Mouse (Mus musculus) adrenal gland, adult 2 months (tissue): ENCODE measurements at regions not wholly inside any gene's neighbourhood (a gene's known extent, or its start where the extent isn't known, plus 50 kb on each side); places are given as distances from the start of the nearest gene placed in this dataset.
A peak's percentile ranks its signal among the peaks of the same experiment; 100 is the strongest.
"Not testable (repeated sequence)": the region's sequence is repeated elsewhere in the genome, so short reads cannot be mapped to it uniquely, and the experiment has no call there.

Experiments
- DNase-seq: peaks from one replicate; pipeline ENCODE4 v3.0.0; 2021

DNA sequence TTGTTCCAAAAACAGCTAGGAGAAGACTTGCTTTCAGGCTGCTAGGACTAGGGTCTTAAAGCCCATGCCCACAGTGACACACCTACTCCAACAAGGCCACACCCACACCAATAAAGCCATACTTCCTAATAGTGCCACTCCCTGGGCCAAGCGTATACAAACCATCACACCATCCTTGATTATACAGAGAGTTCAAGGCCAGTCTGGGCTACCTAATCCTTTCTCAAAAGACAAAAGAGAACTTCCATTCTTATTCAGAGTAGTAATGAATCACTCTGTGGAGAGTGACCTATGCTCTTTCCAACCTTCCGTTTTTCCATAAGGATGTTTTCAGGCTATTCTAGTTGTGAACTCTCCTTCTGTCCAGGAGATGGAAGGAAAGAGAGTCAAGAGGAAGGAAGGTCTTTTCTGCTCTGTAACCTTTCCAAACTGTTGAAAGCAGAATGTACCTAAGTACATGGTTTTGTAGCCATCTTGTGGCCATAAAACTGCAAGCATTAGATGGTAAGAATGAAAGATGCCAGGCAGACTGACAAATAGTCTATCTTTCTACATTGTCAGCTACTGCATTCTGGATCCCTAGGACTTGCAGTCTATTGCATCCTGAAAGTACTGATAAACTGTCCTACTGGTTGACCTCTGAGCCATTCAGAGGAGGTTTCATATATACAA lies 145.8 kb upstream of the Mon1b start:
- no peak for DNase-seq

DNA sequence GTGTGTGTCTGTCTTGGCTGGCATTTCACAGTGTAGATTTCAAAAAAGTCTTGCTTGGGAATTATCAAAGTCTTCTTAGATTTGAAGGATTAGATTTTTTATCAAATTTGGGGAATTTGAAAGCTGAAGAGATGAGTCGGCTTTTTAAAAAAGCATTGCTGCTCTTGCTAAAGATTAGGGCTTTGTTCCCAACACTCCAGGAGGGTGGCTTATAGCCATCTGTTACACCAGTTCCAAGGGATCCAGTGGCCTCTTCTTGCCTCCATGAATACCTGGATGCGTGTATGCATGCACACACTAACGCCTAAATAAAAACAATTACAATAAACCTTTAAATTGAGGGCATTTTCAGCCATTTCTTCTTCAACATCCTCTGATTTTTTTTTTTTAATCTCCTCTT lies 144.5 kb upstream of the Mon1b start:
- no peak for DNase-seq

DNA sequence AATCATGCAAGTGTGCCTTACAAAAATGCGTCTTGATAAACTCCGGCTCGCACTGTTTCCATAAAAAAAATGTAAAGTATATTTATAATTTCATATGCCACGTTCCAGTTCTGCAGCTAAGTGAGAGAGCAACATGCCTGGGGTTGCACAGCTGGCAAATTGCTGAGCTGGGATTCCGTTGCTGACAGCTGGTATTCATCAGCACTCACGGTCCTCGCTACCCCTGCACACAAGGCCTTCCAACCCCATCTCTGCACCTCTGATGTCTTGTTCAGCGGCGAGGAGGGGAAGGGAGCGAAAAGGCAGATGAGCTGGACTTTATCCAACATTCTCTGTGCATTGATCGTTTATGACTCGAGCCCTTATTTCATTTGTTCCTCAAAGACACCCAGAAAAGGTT lies 138.5 kb upstream of the Mon1b start:
- no peak for DNase-seq

- no peak for DNase-seq
Measured at GRCm38 (mm10) chr8:113502671-113503070, 132.7 kb upstream of the Mon1b start.

DNA sequence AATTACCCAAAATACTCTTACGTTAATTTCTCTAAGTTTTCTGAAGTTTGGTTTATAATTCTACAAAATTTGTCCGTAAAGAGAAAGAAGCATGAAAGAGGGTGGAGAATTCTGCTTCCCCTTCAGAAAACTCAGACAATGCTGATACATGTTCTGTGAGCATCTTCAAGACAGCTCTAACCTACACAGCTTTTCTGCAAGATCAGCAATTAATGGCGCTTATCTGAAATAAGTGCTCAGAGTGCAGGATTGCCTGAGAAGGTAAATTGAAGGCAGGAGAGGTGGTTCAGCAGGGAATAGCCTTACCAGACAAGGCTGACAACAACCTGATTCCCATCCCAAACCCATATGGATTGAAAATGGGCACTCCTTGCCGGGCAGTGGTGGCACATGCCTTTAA lies 122.5 kb upstream of the Mon1b start:
- no peak for DNase-seq

GRCm38 (mm10) chr8:113513886-113514730 lies 121.3 kb upstream of the Mon1b start:
- peak; percentile 2 for DNase-seq

DNA sequence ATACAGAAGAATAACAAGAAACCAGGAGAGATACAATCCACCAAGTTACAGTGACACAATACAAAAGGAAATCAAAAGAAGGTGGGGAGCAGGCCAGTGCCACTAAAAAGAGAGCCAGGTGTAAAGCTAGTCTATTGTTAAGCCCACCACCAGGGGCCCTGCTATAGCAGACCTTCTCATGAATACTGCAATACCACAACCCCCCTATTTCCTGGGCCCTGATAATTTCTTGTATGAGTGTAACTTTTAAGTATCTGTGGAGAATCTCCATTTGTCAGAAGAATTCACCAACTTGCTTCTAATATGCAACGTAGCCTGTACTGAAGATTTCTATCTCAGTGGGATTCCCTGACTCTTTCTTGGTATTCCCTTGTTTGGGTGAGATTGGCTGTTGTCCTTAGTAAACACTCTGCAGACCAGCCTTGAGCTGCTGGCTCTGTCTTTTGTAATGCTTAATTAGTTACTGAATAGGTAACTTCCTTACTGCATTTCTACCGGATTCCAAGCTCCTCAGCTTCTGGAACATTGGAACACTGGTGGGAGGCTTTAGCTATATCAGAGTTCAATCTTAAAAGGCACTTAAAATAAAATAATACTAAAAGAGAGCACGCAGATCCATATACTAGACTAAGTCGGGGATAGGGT lies 120.5 kb upstream of the Mon1b start:
- not testable (repeated sequence) for DNase-seq

GRCm38 (mm10) chr8:113516176-113516575 lies 119.2 kb upstream of the Mon1b start:
- no peak for DNase-seq

- no peak for DNase-seq
Measured at GRCm38 (mm10) chr8:113517912-113518311, 117.5 kb upstream of the Mon1b start.

- DNase-seq, result no peak
Measured at GRCm38 (mm10) chr8:113523561-113523960, 111.8 kb upstream of the Mon1b start.

DNA sequence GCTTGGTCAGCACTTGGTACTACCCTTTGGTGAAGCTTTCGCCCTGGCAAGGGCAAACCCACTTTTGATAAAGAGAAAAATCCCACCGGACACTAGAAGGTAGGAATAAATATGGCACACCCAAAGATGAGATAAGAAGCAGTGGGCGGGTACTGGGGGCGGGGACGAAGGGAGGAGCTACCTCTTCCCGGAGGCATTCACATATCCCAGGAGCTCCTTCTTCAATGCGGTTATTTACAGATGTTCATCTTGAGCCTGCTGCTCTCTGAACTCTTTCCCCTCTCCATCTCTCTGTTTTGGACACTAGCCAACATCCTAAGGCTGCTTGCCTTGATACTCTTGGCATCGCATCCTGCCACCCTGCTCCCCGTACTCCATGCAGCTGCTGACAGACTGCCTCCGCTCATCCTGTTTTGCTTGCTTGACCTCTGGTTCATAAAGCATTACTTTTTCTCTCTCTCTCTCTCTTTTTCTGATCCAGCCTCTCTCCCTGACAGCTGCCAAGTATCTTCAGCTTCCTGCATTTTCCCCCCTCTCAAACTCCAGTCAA lies 104.2 kb upstream of the Mon1b start:
- no peak for DNase-seq

DNA sequence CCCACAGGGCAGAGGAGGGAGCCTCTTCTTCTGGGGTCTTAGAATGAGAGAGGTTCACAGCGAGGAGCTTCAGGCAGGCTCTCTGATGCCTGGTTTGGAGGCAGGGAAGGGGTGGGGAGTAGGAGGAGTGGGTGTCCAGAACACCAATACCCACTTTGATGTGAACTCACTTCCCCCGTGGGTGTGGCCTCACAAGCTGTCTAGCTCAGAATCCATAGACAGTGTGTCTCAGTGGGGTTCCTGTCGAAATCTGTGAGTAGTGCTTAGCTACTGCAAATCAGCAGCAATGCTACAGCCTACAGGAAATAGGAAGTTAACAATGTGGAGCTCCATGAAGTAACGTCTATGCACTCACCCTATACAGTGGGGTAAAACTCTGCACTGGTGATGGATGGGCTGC lies 102.5 kb upstream of the Mon1b start:
- no peak for DNase-seq

DNA sequence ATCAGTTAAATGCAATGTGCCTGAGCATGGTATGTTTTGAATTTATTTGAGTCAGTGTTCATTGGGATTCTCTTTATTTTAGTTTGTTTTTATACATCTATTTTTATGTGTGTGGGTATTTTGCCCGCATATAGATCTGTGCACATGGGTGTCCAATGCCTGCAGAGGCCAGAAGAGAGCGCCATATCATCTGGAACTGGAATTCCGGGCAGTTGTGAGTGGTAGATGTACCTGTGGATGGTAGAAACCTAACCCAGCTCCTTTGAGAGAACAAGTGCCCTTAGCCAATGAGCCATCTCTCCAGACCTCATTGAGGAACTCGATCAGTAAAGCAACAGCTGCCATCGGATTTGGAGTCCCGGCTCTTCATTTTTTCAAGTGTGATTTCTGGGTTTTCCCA lies 94.0 kb upstream of the Mon1b start:
- DNase-seq, result no peak

DNA sequence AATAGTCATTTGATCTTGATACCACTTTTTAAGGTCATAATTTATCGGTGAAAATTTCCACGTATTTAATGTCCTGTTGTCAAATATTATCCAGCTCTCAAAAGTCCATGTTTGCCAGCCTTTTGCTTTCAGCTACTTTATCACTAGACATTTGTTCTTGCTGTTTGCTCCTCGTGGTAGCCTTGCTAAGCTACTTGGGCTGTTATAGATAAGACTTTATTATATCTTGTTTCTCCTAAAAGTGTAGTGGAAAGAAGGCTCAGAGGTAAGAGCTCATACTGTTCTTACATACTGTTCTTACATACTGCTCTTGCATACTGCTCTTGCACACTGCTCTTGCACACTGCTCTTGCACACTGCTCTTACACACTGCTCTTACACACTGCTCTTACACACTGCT lies 93.3 kb upstream of the Mon1b start:
- no peak for DNase-seq

- no peak for DNase-seq
Measured at GRCm38 (mm10) chr8:113542713-113543112, 92.7 kb upstream of the Mon1b start.

GRCm38 (mm10) chr8:113549200-113549599 lies 86.2 kb upstream of the Mon1b start:
- DNase-seq, result no peak

GRCm38 (mm10) chr8:113551454-113552273 lies 83.7 kb upstream of the Mon1b start:
- no peak for DNase-seq

GRCm38 (mm10) chr8:113552826-113553225 lies 82.6 kb upstream of the Mon1b start:
- no peak for DNase-seq

DNA sequence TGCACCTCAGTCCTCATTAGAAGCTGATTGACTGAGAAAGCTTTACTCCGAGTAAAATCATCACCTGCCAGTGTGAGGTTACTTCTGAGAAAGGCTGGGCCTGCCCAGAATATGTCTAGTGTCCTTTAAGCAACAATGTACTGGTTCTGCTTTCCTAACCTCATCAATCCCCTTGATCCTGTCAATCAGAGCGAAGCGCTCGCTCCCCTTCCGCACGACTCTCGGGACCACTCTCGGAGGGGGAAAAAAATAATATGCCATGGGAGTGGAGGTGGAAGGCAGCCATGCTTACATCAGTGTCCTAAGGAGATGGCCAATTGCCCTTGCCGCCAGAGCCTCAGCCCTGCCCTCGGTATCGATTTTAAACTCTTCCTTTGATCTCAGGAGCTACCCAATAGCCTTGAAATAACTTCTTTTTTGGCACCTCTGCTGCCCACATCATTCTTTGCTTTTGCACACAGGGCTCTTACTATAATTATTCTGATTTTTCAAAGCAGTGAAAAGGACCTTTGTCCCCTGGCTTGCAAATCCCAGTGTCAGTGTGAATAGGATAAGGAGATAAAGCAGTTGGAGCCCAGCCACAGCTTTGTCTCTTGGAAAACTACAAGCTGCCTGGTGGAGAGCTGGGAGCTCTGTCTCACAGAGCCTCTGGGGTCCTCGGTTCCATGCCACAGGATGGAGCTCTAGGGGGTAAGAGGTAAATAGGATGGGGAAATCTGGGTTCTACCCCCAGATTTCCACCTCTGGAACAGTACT lies 80.5 kb upstream of the Mon1b start:
- no peak for DNase-seq

- DNase-seq, result no peak
Measured at GRCm38 (mm10) chr8:113556994-113557393, 78.4 kb upstream of the Mon1b start.

DNA sequence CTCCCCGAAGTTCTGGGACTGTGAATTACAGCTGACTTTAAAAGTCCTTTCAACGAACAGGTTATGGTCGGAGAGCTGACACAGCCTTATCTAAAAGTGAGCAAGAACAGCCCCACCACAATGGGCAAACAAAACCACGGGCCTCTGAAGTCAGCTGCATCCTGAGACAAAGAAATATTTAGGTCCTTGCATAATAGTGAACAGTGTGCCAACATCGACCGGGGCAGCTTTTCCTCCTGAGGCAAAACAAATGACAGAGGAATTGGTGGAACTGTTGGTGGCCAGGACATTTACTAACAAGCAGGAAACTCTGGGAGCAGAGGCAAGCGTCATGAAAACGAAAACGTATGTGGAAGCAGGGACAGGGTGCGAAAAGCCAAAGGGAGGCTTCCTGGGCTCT lies 54.3 kb upstream of the Mon1b start:
- DNase-seq, result no peak
